Comparison of ENCODE assay signal across 28 mouse cellular contexts in the genomic region with DNA sequence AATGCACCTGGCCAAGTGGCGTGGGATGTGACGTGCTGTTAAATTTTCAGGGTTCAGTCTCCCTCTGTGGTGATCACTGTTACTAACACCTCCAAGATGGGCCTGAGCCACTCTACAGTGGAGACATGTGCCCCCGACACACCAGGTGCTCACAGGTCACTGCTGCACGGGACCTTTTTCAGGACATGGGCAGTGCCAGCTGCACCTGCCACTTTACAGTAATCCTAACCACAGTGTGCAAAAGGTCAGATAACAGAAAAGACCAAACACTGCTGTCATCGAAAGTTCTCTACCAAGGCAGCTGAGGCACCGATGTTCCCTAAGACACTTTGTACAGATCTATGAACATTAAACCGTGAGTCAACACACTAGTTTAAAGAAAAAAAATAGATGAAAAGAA. TPM values are rescaled to one million over a fixed set of nuclear protein-coding genes. Genes with fewer than 3 reads are reported as not detected.
DNase-seq lines count a peak whose midpoint lies in the region; ATAC-seq and TF ChIP-seq lines count a peak whose summit lies in the region.
"Had no signal": no experiment of that assay in that cellular context is flagged by ENCODE, and none has a peak within 500 bp of the region (broad histone marks: within the 10 kb centered on the region; RNA-seq: fewer than 3 reads in every experiment).

No protein-coding gene starts in this region.

- TF ChIP-seq RAD21 in MEL (IDR thresholded peaks at IDR 0.05; ENCODE audit: low read depth, low read length), result no peak

- DNase-seq in liver, adult 2 months (ENCODE audit: extremely low read depth, low read depth, low spot score), result peak; percentile 77
- no peak for DNase-seq in liver, postnatal 0 days
- no peak for DNase-seq in G1E (ENCODE audit: low spot score)
- no peak for DNase-seq in MEL (ENCODE audit: low read depth, low spot score)
- no peak for DNase-seq in MN1 (ENCODE audit: low spot score)
- DNase-seq in hindbrain, postnatal 0 days (ENCODE audit: low spot score), result no peak
- DNase-seq: adrenal gland, postnatal 14 days; cerebellum, adult 18-20 months; cerebellum, postnatal 14 days; embryo, embryonic 11 days; gastrocnemius, postnatal 36 days; heart, adult 18-20 months; heart, postnatal 10 days had no signal

- no peak overlapping the region for H3K4me3 ChIP-seq in liver, adult 2 months (ENCODE audit: insufficient read depth, low read depth, low read length)
- no peak overlapping the region for H3K4me3 ChIP-seq in liver, postnatal 0 days (ENCODE audit: low read depth, low read length)
- H3K4me3 ChIP-seq in G1E (ENCODE audit: low read depth, low read length), result no peak overlapping the region; the same call in 1 of the 2 replicates
- H3K4me3 ChIP-seq in MEL (ENCODE audit: control insufficient read depth in 1 of 2, insufficient read depth in 1 of 2, low read depth in 2 of 2, low read length in 2 of 2), result peak overlapping the region; percentile 1 to 16; a peak in 1 of 4 replicates
- no peak overlapping the region for H3K4me3 ChIP-seq in hindbrain, postnatal 0 days (ENCODE audit: low read length)
- H3K4me3 ChIP-seq: embryonic facial prominence, embryonic 15.5 days; erythroblast, embryonic 14.5 days; forebrain, embryonic 10.5 days; heart, embryonic 10.5 days; hindbrain, embryonic 13.5 days had no signal

- H3K4me2 ChIP-seq in liver, postnatal 0 days (ENCODE audit: low read depth, low read length), result no peak overlapping the region
- H3K4me2 ChIP-seq in hindbrain, postnatal 0 days (ENCODE audit: low read depth, low read length), result no peak overlapping the region
- H3K4me2 ChIP-seq: embryonic facial prominence, embryonic 15.5 days; hindbrain, embryonic 13.5 days had no signal

- H3K27me3 ChIP-seq in liver, adult 2 months (ENCODE audit: control insufficient read depth, insufficient read depth, low read length), result no peaks in the 10 kb centered on the region
- H3K27me3 ChIP-seq in liver, postnatal 0 days (ENCODE audit: insufficient read depth, low read length), result no peaks in the 10 kb centered on the region
- H3K27me3 ChIP-seq in G1E (ENCODE audit: insufficient read depth, low read length) (no peaks in the 10 kb centered on the region), MEL (ENCODE audit: control insufficient read depth in 1 of 2, insufficient read depth in 2 of 2, low read length in 2 of 2) (no peaks in the 10 kb centered on the region)
- H3K27me3 ChIP-seq in hindbrain, postnatal 0 days (ENCODE audit: insufficient read depth, low read length), result no peaks in the 10 kb centered on the region
- H3K27me3 ChIP-seq: embryonic facial prominence, embryonic 15.5 days; hindbrain, embryonic 13.5 days; Patski had no signal

- 38% methylated on average over 7 of the region's 7 CpGs for WGBS in liver, adult 2 months
- 70% methylated on average over 7 of the region's 7 CpGs for WGBS in liver, postnatal 0 days (ENCODE audit: insufficient replicate concordance)
- 93% methylated on average over 7 of the region's 7 CpGs for WGBS in hindbrain, postnatal 0 days

- peaks cover 8% of the 10 kb centered on the region; the same call in 1 of the 2 replicates for H3K79me2 ChIP-seq in liver, adult 2 months (ENCODE audit: control insufficient read depth, insufficient read depth, low read length)
- no peaks in the 10 kb centered on the region for H3K79me2 ChIP-seq in MEL (ENCODE audit: control insufficient read depth, insufficient read depth, low read length, poor library complexity)

- TF ChIP-seq CTCF in liver, adult 2 months (IDR thresholded peaks at IDR 0.05; ENCODE audit: low read depth, low read length), result no peak
- TF ChIP-seq CTCF in liver, postnatal 0 days (IDR thresholded peaks at IDR 0.05; ENCODE audit: low read depth), result no peak
- TF ChIP-seq CTCF in G1E (IDR thresholded peaks at IDR 0.05; ENCODE audit: low read depth, low read length), result no peak
- TF ChIP-seq CTCF in MEL (IDR thresholded peaks at IDR 0.05 in 2 of 3, conservative IDR thresholded peaks at IDR 0.05 in 1 of 3; ENCODE audit: control insufficient read depth in 1 of 3, insufficient read depth in 1 of 3, low read depth in 2 of 3, low read length in 3 of 3, poor library complexity in 1 of 3, severe bottlenecking in 1 of 3), result no peak
- TF ChIP-seq CTCF in hindbrain, postnatal 0 days (IDR thresholded peaks at IDR 0.05; ENCODE audit: low read depth), result no peak

- H3K9ac ChIP-seq in liver, adult 2 months (ENCODE audit: low read depth, low read length), result no peak overlapping the region
- H3K9ac ChIP-seq in liver, postnatal 0 days (replicated peaks), result no peak overlapping the region
- H3K9ac ChIP-seq in MEL (ENCODE audit: control insufficient read depth, low read depth, low read length, poor library complexity, severe bottlenecking), result peak overlapping the region; percentile 8
- H3K9ac ChIP-seq in hindbrain, postnatal 0 days (replicated peaks; ENCODE audit: low read length), result no peak overlapping the region
- H3K9ac ChIP-seq: embryonic facial prominence, embryonic 15.5 days; hindbrain, embryonic 13.5 days had no signal

- H3K4me1 ChIP-seq in liver, adult 2 months (ENCODE audit: control insufficient read depth, insufficient read depth, low read length), result peaks cover 35% of the 10 kb centered on the region
- peaks cover 13% of the 10 kb centered on the region for H3K4me1 ChIP-seq in liver, postnatal 0 days (ENCODE audit: insufficient read depth)
- H3K4me1 ChIP-seq in G1E (ENCODE audit: insufficient read depth, low read depth, low read length) (peaks cover 24% of the 10 kb centered on the region), MEL (ENCODE audit: control insufficient read depth in 1 of 2, insufficient read depth in 2 of 2, low read length in 2 of 2) (peaks cover 9 to 20% of the 10 kb centered on the region in 2 experiments)
- no peaks in the 10 kb centered on the region for H3K4me1 ChIP-seq in hindbrain, postnatal 0 days (ENCODE audit: insufficient read depth, low read length)
- H3K4me1 ChIP-seq: embryonic facial prominence, embryonic 15.5 days; heart, embryonic 10.5 days had no signal

- ATAC-seq in liver, postnatal 0 days, result no peak
- peak; percentile 30 for ATAC-seq in G1E (ENCODE audit: extremely low read depth, insufficient number of reproducible peaks, low FRiP score, poor library complexity, severe bottlenecking)
- peak; percentile 64; the same call in 1 of the 2 replicates for ATAC-seq in megakaryocyte-erythroid progenitor cell, adult 5-6 weeks (replicated peaks; ENCODE audit: low FRiP score, low TSS enrichment, poor library complexity, severe bottlenecking)
- no peak for ATAC-seq in hindbrain, postnatal 0 days
- ATAC-seq: activated CD4-positive, CD25-positive, alpha-beta regulatory T cell, adult 4 months; forebrain, embryonic 14.5 days; Patski had no signal

- peak overlapping the region; percentile 14 for H3K27ac ChIP-seq in liver, adult 2 months (replicated peaks; ENCODE audit: insufficient read depth, low read depth, low read length)
- H3K27ac ChIP-seq in liver, postnatal 0 days (ENCODE audit: low read depth), result no peak overlapping the region
- peak overlapping the region; percentile 71 for H3K27ac ChIP-seq in MEL (ENCODE audit: control insufficient read depth, low read depth, low read length)
- no peak overlapping the region for H3K27ac ChIP-seq in hindbrain, postnatal 0 days
- H3K27ac ChIP-seq: embryonic facial prominence, embryonic 15.5 days; forebrain, embryonic 10.5 days; heart, embryonic 10.5 days; hindbrain, embryonic 13.5 days had no signal

- H3K9me3 ChIP-seq in liver, postnatal 0 days (ENCODE audit: low read length), result no peaks in the 10 kb centered on the region
- H3K9me3 ChIP-seq in G1E (replicated peaks) (no peaks in the 10 kb centered on the region), MEL (replicated peaks; ENCODE audit: insufficient read depth, low read length) (no peaks in the 10 kb centered on the region)
- no peaks in the 10 kb centered on the region for H3K9me3 ChIP-seq in hindbrain, postnatal 0 days (ENCODE audit: low read length)
- H3K9me3 ChIP-seq: embryonic facial prominence, embryonic 15.5 days; forebrain, embryonic 10.5 days; heart, embryonic 10.5 days; hindbrain, embryonic 13.5 days had no signal

- H3K36me3 ChIP-seq in liver, adult 2 months (ENCODE audit: control insufficient read depth, insufficient read depth, low read length), result peaks cover 87% of the 10 kb centered on the region
- peaks cover 54% of the 10 kb centered on the region for H3K36me3 ChIP-seq in liver, postnatal 0 days (replicated peaks; ENCODE audit: insufficient read depth, low read length)
- H3K36me3 ChIP-seq in G1E (replicated peaks), result peaks cover 72% of the 10 kb centered on the region
- peaks cover 0 to 23% of the 10 kb centered on the region in 2 experiments; a peak in 2 of 4 replicates for H3K36me3 ChIP-seq in MEL (ENCODE audit: control insufficient read depth in 1 of 2, insufficient read depth in 2 of 2, low read length in 2 of 2)
- H3K36me3 ChIP-seq in hindbrain, postnatal 0 days (ENCODE audit: insufficient read depth, low read length), result peaks cover 54% of the 10 kb centered on the region

- TF ChIP-seq POLR2A in liver, adult 2 months (IDR thresholded peaks at IDR 0.05; ENCODE audit: extremely low read depth, insufficient read depth, low read length), result no peak
- TF ChIP-seq POLR2A in MEL (IDR thresholded peaks at IDR 0.05; ENCODE audit: control insufficient read depth in 1 of 2, insufficient read depth in 1 of 2, low read depth in 1 of 2, low read length in 2 of 2, poor library complexity in 1 of 2), result no peak

- no peak for TF ChIP-seq EP300 in liver, postnatal 0 days (IDR thresholded peaks at IDR 0.05; ENCODE audit: low read depth)
- TF ChIP-seq EP300 in MEL (IDR thresholded peaks at IDR 0.05; ENCODE audit: low read depth in 1 of 2, low read length in 2 of 2), result no peak

RNA-seq across cellular contexts. Expression of gene Idh1, which starts 16.8 kb away (rescaled TPM):
- total RNA-seq in liver, adult 2 months (2014; rRNA removed), result 510 and 624 TPM in 2 replicates
- 137 and 155 TPM in 2 replicates for polyA plus RNA-seq in liver, adult 2 months (2012; rRNA removed)
- polyA plus RNA-seq in liver, postnatal 0 days (2015; fragmentation: Nextera tagmentation; extraction: Ambion mirVana), result 120 and 121 TPM in 2 replicates
- total RNA-seq in G1E (2014; fragmentation: Nextera tagmentation), result 24.2 and 29.9 TPM in 2 replicates
- 102 and 111 TPM in 2 replicates for total RNA-seq in G1E (2017)
- 1.2 and 1.9 TPM in 2 replicates for polyA plus RNA-seq in G1E (2012)
- total RNA-seq in MEL (2012; rRNA removed), result 19.3 and 26.8 TPM in 2 replicates
- 10 to 100 TPM in 1 of 2 experiments, not detected in 1; 26.7 TPM for polyA plus RNA-seq in MEL (2012; ENCODE audit: insufficient read depth in 1 of 2, insufficient read length in 2 of 2, low read depth in 1 of 2, low replicate concordance in 2 of 2, missing spikeins in 1 of 2)
- total RNA-seq in megakaryocyte-erythroid progenitor cell, adult 5-6 weeks (2014; fragmentation: Nextera tagmentation), result 5.7 and 12.6 TPM in 2 replicates
- total RNA-seq in megakaryocyte-erythroid progenitor cell, adult 5-6 weeks (2017), result 5.3 and 21.9 TPM in 2 replicates
- 201 and 210 TPM in 2 replicates for total RNA-seq in hindbrain, postnatal 0 days (2014; rRNA removed)
- polyA plus RNA-seq in hindbrain, postnatal 0 days (2015; fragmentation: Nextera tagmentation; extraction: Ambion mirVana), result 338 and 346 TPM in 2 replicates
- polyA plus RNA-seq: erythroblast, embryonic 14.5 days had no signal

RNA-seq across cellular contexts. Expression of gene Pikfyve, which starts 16.9 kb away (rescaled TPM):
- total RNA-seq in liver, adult 2 months (2014; rRNA removed), result 18.7 and 21.1 TPM in 2 replicates
- polyA plus RNA-seq in liver, adult 2 months (2012; rRNA removed), result 2.8 and 2.9 TPM in 2 replicates
- polyA plus RNA-seq in liver, postnatal 0 days (2015; fragmentation: Nextera tagmentation; extraction: Ambion mirVana), result 3.4 and 3.6 TPM in 2 replicates
- 81.1 and 84.0 TPM in 2 replicates for total RNA-seq in G1E (2014; fragmentation: Nextera tagmentation)
- 81.3 and 95.4 TPM in 2 replicates for total RNA-seq in G1E (2017)
- polyA plus RNA-seq in G1E (2012), result 54.1 and 56.3 TPM in 2 replicates
- total RNA-seq in MEL (2012; rRNA removed), result 13.3 and 14.7 TPM in 2 replicates
- polyA plus RNA-seq in MEL (2012; ENCODE audit: insufficient read depth in 1 of 2, insufficient read length in 2 of 2, low read depth in 1 of 2, low replicate concordance in 2 of 2, missing spikeins in 1 of 2), result 10 to 100 TPM in 1 of 2 experiments, not detected in 1; 11.5 TPM
- total RNA-seq in megakaryocyte-erythroid progenitor cell, adult 5-6 weeks (2014; fragmentation: Nextera tagmentation), result 15.4 and 38.5 TPM in 2 replicates
- 23.1 and 24.2 TPM in 2 replicates for total RNA-seq in megakaryocyte-erythroid progenitor cell, adult 5-6 weeks (2017)
- 23.4 and 28.2 TPM in 2 replicates for total RNA-seq in hindbrain, postnatal 0 days (2014; rRNA removed)
- 8.7 and 10.0 TPM in 2 replicates for polyA plus RNA-seq in hindbrain, postnatal 0 days (2015; fragmentation: Nextera tagmentation; extraction: Ambion mirVana)

RNA-seq across cellular contexts. Expression of gene D630023F18Rik, which starts 46.5 kb away (rescaled TPM):
- not detected in 2 replicates for total RNA-seq in liver, adult 2 months (2014; rRNA removed)
- 0.17 TPM in 1 of 2 replicates, not detected in the other for polyA plus RNA-seq in liver, adult 2 months (2012; rRNA removed)
- 0.12 and 0.19 TPM in 2 replicates for polyA plus RNA-seq in liver, postnatal 0 days (2015; fragmentation: Nextera tagmentation; extraction: Ambion mirVana)
- total RNA-seq in G1E (2014; fragmentation: Nextera tagmentation) (1.1 TPM in 1 of 2 replicates, not detected in the other), G1E (2017) (0.05 and 0.06 TPM in 2 replicates), MEL (2012; rRNA removed) (not detected in 2 replicates)
- polyA plus RNA-seq in G1E (2012) (0.07 TPM in 1 of 2 replicates, not detected in the other), MEL (2012; ENCODE audit: insufficient read depth in 1 of 2, insufficient read length in 2 of 2, low read depth in 1 of 2, low replicate concordance in 2 of 2, missing spikeins in 1 of 2) (not detected)
- not detected in 2 replicates for total RNA-seq in megakaryocyte-erythroid progenitor cell, adult 5-6 weeks (2014; fragmentation: Nextera tagmentation)
- total RNA-seq in megakaryocyte-erythroid progenitor cell, adult 5-6 weeks (2017), result not detected in 2 replicates
- total RNA-seq in hindbrain, postnatal 0 days (2014; rRNA removed), result 4.8 and 5.0 TPM in 2 replicates
- polyA plus RNA-seq in hindbrain, postnatal 0 days (2015; fragmentation: Nextera tagmentation; extraction: Ambion mirVana), result 8.6 and 10.0 TPM in 2 replicates
- total RNA-seq: adrenal gland, postnatal 14 days; gastrocnemius, adult 8-10 months; gastrocnemius, postnatal 36 days; heart, adult 18-20 months; heart, postnatal 10 days; hematopoietic stem cell, adult 5-6 weeks had no signal
- polyA plus RNA-seq: activated CD4-positive, CD25-positive, alpha-beta regulatory T cell, adult 4 months; erythroblast, embryonic 14.5 days had no signal

RNA-seq across cellular contexts. Expression of gene Gm28845, which starts 50.2 kb away (rescaled TPM):
- total RNA-seq in liver, adult 2 months (2014; rRNA removed), result not detected in 2 replicates
- polyA plus RNA-seq in liver, adult 2 months (2012; rRNA removed), result not detected in 2 replicates
- not detected in 2 replicates for polyA plus RNA-seq in liver, postnatal 0 days (2015; fragmentation: Nextera tagmentation; extraction: Ambion mirVana)
- total RNA-seq in G1E (2014; fragmentation: Nextera tagmentation) (not detected in 2 replicates), G1E (2017) (not detected in 2 replicates), MEL (2012; rRNA removed) (not detected in 2 replicates)
- polyA plus RNA-seq in G1E (2012) (not detected in 2 replicates), MEL (2012; ENCODE audit: insufficient read depth in 1 of 2, insufficient read length in 2 of 2, low read depth in 1 of 2, low replicate concordance in 2 of 2, missing spikeins in 1 of 2) (not detected)
- total RNA-seq in megakaryocyte-erythroid progenitor cell, adult 5-6 weeks (2014; fragmentation: Nextera tagmentation), result not detected in 2 replicates
- total RNA-seq in megakaryocyte-erythroid progenitor cell, adult 5-6 weeks (2017), result not detected in 2 replicates
- total RNA-seq in hindbrain, postnatal 0 days (2014; rRNA removed), result 2.6 TPM in 1 of 2 replicates, not detected in the other
- polyA plus RNA-seq in hindbrain, postnatal 0 days (2015; fragmentation: Nextera tagmentation; extraction: Ambion mirVana), result 0.64 and 0.74 TPM in 2 replicates
- total RNA-seq: adrenal gland, adult 18-20 months; adrenal gland, postnatal 14 days; common myeloid progenitor, adult 5-6 weeks; gastrocnemius, adult 8-10 months; gastrocnemius, postnatal 36 days; heart, adult 18-20 months; heart, postnatal 10 days; hematopoietic stem cell, adult 5-6 weeks had no signal
- polyA plus RNA-seq: activated CD4-positive, CD25-positive, alpha-beta regulatory T cell, adult 4 months; embryonic facial prominence, embryonic 11.5 days; embryonic facial prominence, embryonic 15.5 days; erythroblast, embryonic 14.5 days; forebrain, embryonic 10.5 days; forebrain, embryonic 14.5 days; heart, embryonic 10.5 days; heart, embryonic 14.5 days; hindbrain, embryonic 13.5 days; Patski had no signal

Comparison
In these comparisons a context has a peak if more than half of its experiments do, and no peak if none do; other contexts are left out.
1. H3K27ac ChIP-seq: peak in liver, adult 2 months (single experiment) and MEL (single experiment); none in liver, postnatal 0 days (single experiment) and hindbrain, postnatal 0 days (single experiment).
2. H3K4me3 ChIP-seq: peak in MEL (2 of 2); none in liver, adult 2 months (single experiment), liver, postnatal 0 days (single experiment), G1E (single experiment) and hindbrain, postnatal 0 days (single experiment).
3. ATAC-seq: peak in G1E (single experiment) and megakaryocyte-erythroid progenitor cell, adult 5-6 weeks (single experiment); none in liver, postnatal 0 days (single experiment) and hindbrain, postnatal 0 days (single experiment).